Mouse (Mus musculus): ENCODE measurements around the gene Keap1. TPM values are rescaled to one million over a fixed set of nuclear protein-coding genes. Genes with fewer than 3 reads are reported as not detected.

The Keap1 gene
- polyA plus RNA-seq, 1 experiment from 2014 or later, result 78.5 TPM

DNA sequence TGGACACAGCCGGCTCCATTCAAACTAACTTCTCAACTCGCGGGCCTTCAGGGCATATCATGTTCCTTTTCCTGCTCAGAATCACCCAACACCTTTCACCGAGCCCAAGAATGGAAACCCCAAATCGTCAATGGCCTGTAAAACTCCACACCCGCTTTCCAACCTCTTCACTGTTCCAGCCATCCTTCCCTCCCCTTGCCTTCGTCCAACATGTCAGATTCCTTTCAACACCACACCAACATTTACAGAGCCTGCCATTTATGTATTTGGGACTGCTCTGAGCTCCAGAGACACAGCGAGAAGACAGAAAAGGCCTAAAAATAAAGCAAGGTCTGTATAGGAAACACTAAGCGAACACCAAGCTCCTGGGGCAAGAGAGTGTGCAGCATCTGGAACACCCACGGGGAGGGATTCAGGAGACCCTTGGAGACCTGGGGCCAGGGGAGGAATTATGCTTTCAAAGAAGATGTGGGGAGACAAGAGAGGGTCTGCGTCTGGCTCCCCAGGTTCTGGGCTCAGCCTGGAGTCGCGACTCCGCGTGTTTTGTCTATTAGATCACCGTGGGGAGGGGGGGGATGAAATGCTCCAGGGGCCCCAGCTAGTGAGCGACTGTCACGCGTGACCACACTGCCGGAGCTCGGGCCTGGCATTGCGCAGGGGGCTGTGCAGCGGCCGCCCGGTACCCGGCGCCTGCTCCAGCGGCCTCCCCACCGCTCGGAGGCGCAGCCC is 993 bp downstream of the Keap1 start:
- no peaks in the 10 kb centered on the region for H3K9me3 ChIP-seq (ENCODE audit: control insufficient read depth, low read length)
- H3K4me2 ChIP-seq (ENCODE audit: low read length), result peak overlapping the region; percentile 87
- WGBS, result 1% methylated on average over 31 of the region's 31 CpGs
- H3K4me1 ChIP-seq (replicated peaks; ENCODE audit: control insufficient read depth, insufficient read depth, low read length), result peaks cover 20% of the 10 kb centered on the region
- peak overlapping the region; percentile 99 for H3K9ac ChIP-seq (replicated peaks; ENCODE audit: low read depth, low read length)
- H3K36me3 ChIP-seq (ENCODE audit: control insufficient read depth, insufficient read depth), result peaks cover 4% of the 10 kb centered on the region; the same call in 1 of the 2 replicates
- ATAC-seq, result 0 out of 2 replicates have a peak, but pooled peaks have one; percentile 0
- H3K27ac ChIP-seq (ENCODE audit: low read length), result peak overlapping the region; percentile 80
- peaks cover 7% of the 10 kb centered on the region for H3K27me3 ChIP-seq (replicated peaks; ENCODE audit: control insufficient read depth, insufficient read depth, low read length)
- H3K4me3 ChIP-seq (replicated peaks; ENCODE audit: low read length), result peak overlapping the region; percentile 89

DNA sequence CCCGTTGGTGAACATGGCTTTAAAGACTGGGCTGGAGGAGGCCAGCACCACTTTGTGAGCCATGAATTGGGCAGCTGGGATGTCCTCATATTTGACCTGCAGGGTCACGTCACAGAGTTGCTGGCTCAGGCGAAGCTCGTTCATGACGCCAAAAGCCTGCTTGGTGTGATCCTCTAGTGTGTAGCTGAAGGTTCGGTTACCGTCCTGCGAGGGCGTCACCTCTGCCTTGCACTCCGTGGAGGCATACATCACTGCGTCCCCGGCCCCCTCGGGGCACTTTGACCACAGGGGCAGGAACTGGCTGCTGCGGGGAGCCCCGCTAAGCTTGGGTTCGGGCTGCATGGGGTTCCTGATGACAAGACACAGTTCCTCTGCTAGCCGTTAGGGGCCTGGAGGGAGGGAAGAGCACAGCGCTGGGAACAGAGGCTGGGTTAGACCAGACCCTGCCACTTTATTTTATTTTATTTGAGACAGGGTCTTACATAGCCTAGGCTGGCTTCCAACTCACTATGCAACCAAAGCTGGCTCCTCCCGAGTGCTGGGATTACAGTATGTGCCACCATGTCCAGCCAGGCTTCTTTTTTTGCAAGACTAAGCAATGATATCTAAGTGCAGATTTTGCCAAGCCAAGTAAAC is 1.7 kb downstream of the Keap1 start:
- WGBS, result 15% methylated on average over 19 of the region's 19 CpGs
- peaks cover 5% of the 10 kb centered on the region; the same call in 1 of the 2 replicates for H3K36me3 ChIP-seq (ENCODE audit: control insufficient read depth, insufficient read depth)
- ATAC-seq, result peak; percentile 35
- peak overlapping the region; percentile 99 for H3K9ac ChIP-seq (replicated peaks; ENCODE audit: low read depth, low read length)
- peak overlapping the region; percentile 89 for H3K4me3 ChIP-seq (replicated peaks; ENCODE audit: low read length)
- H3K4me1 ChIP-seq (replicated peaks; ENCODE audit: control insufficient read depth, insufficient read depth, low read length), result peaks cover 20% of the 10 kb centered on the region
- H3K4me2 ChIP-seq (ENCODE audit: low read length), result peak overlapping the region; percentile 87
- H3K27ac ChIP-seq (ENCODE audit: low read length), result peak overlapping the region; percentile 80
- no peaks in the 10 kb centered on the region; the same call in 1 of the 2 replicates for H3K27me3 ChIP-seq (replicated peaks; ENCODE audit: control insufficient read depth, insufficient read depth, low read length)
- no peaks in the 10 kb centered on the region for H3K9me3 ChIP-seq (ENCODE audit: control insufficient read depth, low read length)

DNA sequence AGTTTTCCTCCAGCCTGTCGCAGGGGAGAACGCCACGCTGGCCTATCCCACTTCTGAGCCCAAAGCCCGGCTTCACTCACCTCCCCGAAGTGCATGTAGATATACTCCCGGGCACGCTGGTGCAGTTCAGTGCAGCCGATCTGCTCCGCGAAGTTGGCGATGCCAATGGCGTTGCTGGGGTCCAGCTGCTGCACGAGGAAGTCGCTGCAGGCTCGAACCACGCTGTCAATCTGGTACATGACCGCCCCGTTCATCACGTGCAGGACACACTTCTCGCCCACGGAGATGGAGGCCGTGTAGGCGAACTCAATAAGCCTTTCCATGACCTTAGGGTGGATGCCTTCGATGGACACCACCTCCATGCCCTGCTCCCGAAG is 2.2 kb downstream of the Keap1 start:
- WGBS, result 78% methylated on average over 25 of the region's 25 CpGs
- Histone ChIP-seq H3K4me3 (replicated peaks; ENCODE audit: low read length) (peak overlapping the region; percentile 89), H3K36me3 (ENCODE audit: control insufficient read depth, insufficient read depth) (peaks cover 5% of the 10 kb centered on the region; the same call in 1 of the 2 replicates), H3K27me3 (replicated peaks; ENCODE audit: control insufficient read depth, insufficient read depth, low read length) (no peaks in the 10 kb centered on the region; the same call in 1 of the 2 replicates), H3K27ac (ENCODE audit: low read length) (no peak overlapping the region; the same call in 1 of the 2 replicates), H3K4me1 (replicated peaks; ENCODE audit: control insufficient read depth, insufficient read depth, low read length) (peaks cover 20% of the 10 kb centered on the region), H3K9me3 (ENCODE audit: control insufficient read depth, low read length) (no peaks in the 10 kb centered on the region), H3K4me2 (ENCODE audit: low read length) (peak overlapping the region; percentile 87), H3K9ac (replicated peaks; ENCODE audit: low read depth, low read length) (peak overlapping the region; percentile 99)
- no peak for ATAC-seq

DNA sequence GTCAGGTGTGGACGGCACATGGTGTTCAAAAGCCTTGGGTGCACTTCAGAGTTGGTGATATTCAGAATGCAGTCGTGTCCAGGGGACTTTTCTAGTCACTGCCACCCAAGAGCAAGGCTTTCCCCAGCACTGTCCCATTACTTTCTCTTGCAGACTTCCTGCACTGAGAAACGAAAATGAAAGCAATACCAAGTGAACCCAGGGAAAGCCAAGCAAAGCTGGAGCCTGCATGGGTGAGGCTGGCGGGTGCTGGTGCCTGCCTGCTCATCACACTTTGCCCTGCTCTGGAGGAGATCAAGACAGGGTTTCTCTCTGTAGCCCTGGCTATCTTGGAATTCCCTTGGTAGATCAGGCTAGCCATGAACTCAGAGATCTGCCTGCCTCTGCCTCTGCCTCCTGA is 3.8 kb downstream of the Keap1 start:
- 85% methylated on average over 4 of the region's 4 CpGs for WGBS
- Histone ChIP-seq H3K4me3 (replicated peaks; ENCODE audit: low read length) (no peak overlapping the region), H3K27ac (ENCODE audit: low read length) (no peak overlapping the region), H3K4me1 (replicated peaks; ENCODE audit: control insufficient read depth, insufficient read depth, low read length) (peaks cover 20% of the 10 kb centered on the region), H3K36me3 (ENCODE audit: control insufficient read depth, insufficient read depth) (peaks cover 7% of the 10 kb centered on the region), H3K9me3 (ENCODE audit: control insufficient read depth, low read length) (no peaks in the 10 kb centered on the region), H3K9ac (replicated peaks; ENCODE audit: low read depth, low read length) (no peak overlapping the region), H3K27me3 (replicated peaks; ENCODE audit: control insufficient read depth, insufficient read depth, low read length) (no peaks in the 10 kb centered on the region), H3K4me2 (ENCODE audit: low read length) (no peak overlapping the region)
- ATAC-seq, result no peak

DNA sequence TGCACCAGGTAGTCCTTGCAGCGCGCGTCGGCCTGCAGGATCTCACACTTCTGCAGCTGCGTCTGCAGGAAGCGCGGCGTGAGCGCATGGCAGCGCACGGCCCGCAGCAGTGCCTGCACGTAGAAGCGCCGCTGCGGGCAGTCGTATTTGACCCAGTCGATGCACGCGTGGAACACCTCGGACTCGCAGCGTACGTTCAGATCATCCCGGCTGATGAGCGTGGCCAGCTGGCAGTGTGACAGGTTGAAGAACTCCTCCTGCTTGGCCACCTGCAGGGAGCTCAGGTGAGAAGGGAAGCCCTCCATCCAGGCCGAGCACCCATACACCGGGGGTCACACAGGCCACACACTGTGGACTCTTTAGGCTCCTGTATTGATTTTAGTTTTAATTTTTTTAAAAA is 5.4 kb downstream of the Keap1 start:
- no peaks in the 10 kb centered on the region for H3K27me3 ChIP-seq (replicated peaks; ENCODE audit: control insufficient read depth, insufficient read depth, low read length)
- WGBS, result 87% methylated on average over 28 of the region's 28 CpGs

DNA sequence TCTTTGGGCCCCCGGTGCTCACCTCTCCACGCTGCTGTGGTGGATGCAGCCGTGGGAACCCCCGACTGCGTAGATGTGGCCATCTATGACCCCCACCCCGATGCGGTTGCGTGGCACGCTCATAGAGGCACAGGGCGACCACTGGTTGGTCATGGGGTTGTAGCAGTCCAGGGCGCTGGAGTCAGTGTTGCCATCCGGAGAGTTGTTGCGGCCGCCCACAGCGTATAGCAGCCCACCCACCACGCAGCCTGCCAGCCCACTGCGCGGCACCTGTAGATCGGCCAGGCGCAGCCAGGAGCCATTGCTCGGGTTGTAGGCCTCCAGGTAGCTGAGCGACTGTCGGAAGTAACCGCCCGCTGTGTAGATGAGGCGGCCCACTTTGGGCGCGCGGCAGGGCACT is 5.8 kb downstream of the Keap1 start:
- WGBS, result 89% methylated on average over 29 of the region's 29 CpGs
- Histone ChIP-seq H3K36me3 (ENCODE audit: control insufficient read depth, insufficient read depth) (peaks cover 13% of the 10 kb centered on the region), H3K27me3 (replicated peaks; ENCODE audit: control insufficient read depth, insufficient read depth, low read length) (no peaks in the 10 kb centered on the region), H3K4me1 (replicated peaks; ENCODE audit: control insufficient read depth, insufficient read depth, low read length) (peaks cover 20% of the 10 kb centered on the region), H3K4me3 (replicated peaks; ENCODE audit: low read length) (no peak overlapping the region), H3K4me2 (ENCODE audit: low read length) (no peak overlapping the region), H3K27ac (ENCODE audit: low read length) (no peak overlapping the region), H3K9ac (replicated peaks; ENCODE audit: low read depth, low read length) (no peak overlapping the region), H3K9me3 (ENCODE audit: control insufficient read depth, low read length) (no peaks in the 10 kb centered on the region)
- ATAC-seq, result no peak

More for the DNA sequence above, 5.4 kb downstream of the Keap1 start:
- Histone ChIP-seq H3K4me3 (replicated peaks; ENCODE audit: low read length) (no peak overlapping the region), H3K27ac (ENCODE audit: low read length) (no peak overlapping the region), H3K9me3 (ENCODE audit: control insufficient read depth, low read length) (no peaks in the 10 kb centered on the region), H3K4me2 (ENCODE audit: low read length) (no peak overlapping the region), H3K9ac (replicated peaks; ENCODE audit: low read depth, low read length) (no peak overlapping the region), H3K4me1 (replicated peaks; ENCODE audit: control insufficient read depth, insufficient read depth, low read length) (peaks cover 20% of the 10 kb centered on the region), H3K36me3 (ENCODE audit: control insufficient read depth, insufficient read depth) (peaks cover 13% of the 10 kb centered on the region)
- no peak for ATAC-seq

DNA sequence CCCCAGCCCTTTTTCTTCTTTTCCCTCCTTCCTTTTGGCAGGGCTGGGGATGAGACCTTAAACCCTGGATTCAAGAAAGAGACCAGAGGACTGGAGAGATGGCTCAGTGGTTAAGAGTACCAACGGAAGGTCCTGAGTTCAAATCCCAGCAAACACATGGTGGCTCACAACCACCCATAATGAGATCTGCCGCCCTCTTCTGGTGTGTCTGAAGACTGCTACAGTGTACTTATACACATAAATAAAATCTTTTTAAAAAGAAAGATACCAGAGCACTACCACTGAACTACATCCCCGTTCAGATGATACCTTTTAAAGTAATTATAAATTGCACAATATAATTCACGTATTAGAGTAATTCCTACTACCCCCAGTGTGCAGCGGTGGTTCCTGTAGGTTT is 6.3 kb downstream of the Keap1 start:
- Histone ChIP-seq H3K27me3 (replicated peaks; ENCODE audit: control insufficient read depth, insufficient read depth, low read length) (no peaks in the 10 kb centered on the region), H3K4me1 (replicated peaks; ENCODE audit: control insufficient read depth, insufficient read depth, low read length) (peaks cover 19% of the 10 kb centered on the region), H3K4me2 (ENCODE audit: low read length) (no peak overlapping the region), H3K9ac (replicated peaks; ENCODE audit: low read depth, low read length) (no peak overlapping the region), H3K36me3 (ENCODE audit: control insufficient read depth, insufficient read depth) (peaks cover 13% of the 10 kb centered on the region), H3K27ac (ENCODE audit: low read length) (no peak overlapping the region), H3K4me3 (replicated peaks; ENCODE audit: low read length) (no peak overlapping the region), H3K9me3 (ENCODE audit: control insufficient read depth, low read length) (no peaks in the 10 kb centered on the region)
- ATAC-seq, result no peak
- WGBS, result 91% methylated on average over 5 of the region's 5 CpGs

DNA sequence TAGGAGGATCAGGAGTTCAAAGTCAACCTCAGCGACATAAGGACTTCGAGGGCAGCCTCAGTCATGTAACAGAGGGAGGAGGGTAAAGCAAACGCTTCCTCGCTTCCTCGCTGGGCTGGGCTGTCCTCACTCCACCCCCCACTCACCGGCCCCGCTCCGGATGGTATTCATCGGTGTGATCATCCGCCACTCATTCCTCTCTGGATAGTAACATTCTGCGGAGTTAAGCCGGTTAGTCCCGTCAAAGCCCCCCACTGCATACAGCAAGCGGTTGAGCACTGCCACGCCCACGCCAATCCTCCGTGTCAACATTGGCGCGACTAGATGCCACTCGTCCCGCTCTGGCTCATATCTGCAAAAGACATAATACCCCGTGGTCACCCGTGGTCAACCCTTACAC is 7.6 kb downstream of the Keap1 start:
- Histone ChIP-seq H3K4me2 (ENCODE audit: low read length) (no peak overlapping the region), H3K27me3 (replicated peaks; ENCODE audit: control insufficient read depth, insufficient read depth, low read length) (no peaks in the 10 kb centered on the region), H3K36me3 (ENCODE audit: control insufficient read depth, insufficient read depth) (peaks cover 13% of the 10 kb centered on the region), H3K27ac (ENCODE audit: low read length) (no peak overlapping the region), H3K9me3 (ENCODE audit: control insufficient read depth, low read length) (no peaks in the 10 kb centered on the region), H3K9ac (replicated peaks; ENCODE audit: low read depth, low read length) (no peak overlapping the region), H3K4me1 (replicated peaks; ENCODE audit: control insufficient read depth, insufficient read depth, low read length) (peaks cover 13% of the 10 kb centered on the region), H3K4me3 (replicated peaks; ENCODE audit: low read length) (no peak overlapping the region)
- WGBS, result 59% methylated on average over 23 of the region's 23 CpGs
- no peak for ATAC-seq

DNA sequence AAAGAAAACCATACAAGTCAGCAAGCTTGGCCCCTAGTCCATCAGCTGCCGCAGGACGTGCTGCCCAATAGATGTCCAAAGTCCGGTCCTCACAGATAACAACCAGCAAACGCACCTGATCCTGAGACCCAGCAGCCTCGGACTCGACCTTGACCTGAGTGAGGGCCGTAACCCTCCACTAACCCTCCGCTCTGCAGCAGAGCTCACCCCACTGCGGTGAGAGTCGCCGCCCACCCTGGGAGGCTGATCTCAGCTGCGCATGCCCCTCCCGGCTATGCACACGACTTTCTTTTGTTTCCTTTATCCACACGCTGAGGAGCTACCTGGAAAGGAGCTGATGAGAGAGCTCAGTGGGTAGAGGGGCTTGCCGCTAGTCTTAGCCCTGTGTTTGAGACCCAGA is 11.8 kb downstream of the Keap1 start:
- 0 out of 2 replicates have a peak, but pooled peaks cover 3% of the 10 kb centered on the region for H3K9me3 ChIP-seq (ENCODE audit: control insufficient read depth, low read length)
- 12% methylated on average over 16 of the region's 16 CpGs for WGBS
- peak overlapping the region; percentile 56 for H3K4me2 ChIP-seq (ENCODE audit: low read length)
- ATAC-seq, result peak; percentile 85
- H3K27ac ChIP-seq (ENCODE audit: low read length), result no peak overlapping the region
- peaks cover 15% of the 10 kb centered on the region for H3K4me1 ChIP-seq (replicated peaks; ENCODE audit: control insufficient read depth, insufficient read depth, low read length)
- no peaks in the 10 kb centered on the region for H3K27me3 ChIP-seq (replicated peaks; ENCODE audit: control insufficient read depth, insufficient read depth, low read length)
- peak overlapping the region; percentile 72 for H3K9ac ChIP-seq (replicated peaks; ENCODE audit: low read depth, low read length)
- peak overlapping the region; percentile 38 for H3K4me3 ChIP-seq (replicated peaks; ENCODE audit: low read length)
- peaks cover 8% of the 10 kb centered on the region for H3K36me3 ChIP-seq (ENCODE audit: control insufficient read depth, insufficient read depth)

Data from forebrain, embryonic 16.5 days (tissue).